Mouse (Mus musculus): ENCODE measurements at regions not wholly inside any gene's neighbourhood (a gene's known extent, or its start where the extent isn't known, plus 50 kb on each side); places are given as distances from the start of the nearest gene placed in this dataset.

DNA sequence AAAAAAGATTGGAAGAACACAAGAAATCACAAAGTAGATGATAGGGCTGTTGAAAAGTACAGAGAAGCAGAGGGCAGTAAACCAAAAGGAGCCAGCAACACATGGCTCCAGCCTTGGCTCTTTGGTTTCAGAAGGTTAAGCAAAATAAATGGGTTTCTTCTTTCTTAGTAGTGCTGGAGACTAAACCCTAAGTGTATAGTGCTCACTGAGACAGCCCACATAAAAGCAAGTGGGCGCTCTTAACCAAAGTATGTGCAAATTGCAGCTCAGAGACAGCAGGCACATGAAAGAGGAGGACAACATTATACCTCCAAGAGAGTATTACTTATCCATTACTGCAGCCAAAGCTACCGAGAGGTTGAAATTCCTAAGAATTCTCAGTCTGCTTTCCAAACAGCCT, 412.2 kb upstream of the Tenm3 start:
- TF ChIP-seq CTCF (IDR thresholded peaks at IDR 0.05; ENCODE audit: extremely low read depth, insufficient read depth, low read length) (no peak), POLR2A (IDR thresholded peaks at IDR 0.05; ENCODE audit: extremely low read depth, insufficient read depth, low read length) (no peak)
